ENCODE assay signal across 16 mouse cellular contexts in the genomic region with DNA sequence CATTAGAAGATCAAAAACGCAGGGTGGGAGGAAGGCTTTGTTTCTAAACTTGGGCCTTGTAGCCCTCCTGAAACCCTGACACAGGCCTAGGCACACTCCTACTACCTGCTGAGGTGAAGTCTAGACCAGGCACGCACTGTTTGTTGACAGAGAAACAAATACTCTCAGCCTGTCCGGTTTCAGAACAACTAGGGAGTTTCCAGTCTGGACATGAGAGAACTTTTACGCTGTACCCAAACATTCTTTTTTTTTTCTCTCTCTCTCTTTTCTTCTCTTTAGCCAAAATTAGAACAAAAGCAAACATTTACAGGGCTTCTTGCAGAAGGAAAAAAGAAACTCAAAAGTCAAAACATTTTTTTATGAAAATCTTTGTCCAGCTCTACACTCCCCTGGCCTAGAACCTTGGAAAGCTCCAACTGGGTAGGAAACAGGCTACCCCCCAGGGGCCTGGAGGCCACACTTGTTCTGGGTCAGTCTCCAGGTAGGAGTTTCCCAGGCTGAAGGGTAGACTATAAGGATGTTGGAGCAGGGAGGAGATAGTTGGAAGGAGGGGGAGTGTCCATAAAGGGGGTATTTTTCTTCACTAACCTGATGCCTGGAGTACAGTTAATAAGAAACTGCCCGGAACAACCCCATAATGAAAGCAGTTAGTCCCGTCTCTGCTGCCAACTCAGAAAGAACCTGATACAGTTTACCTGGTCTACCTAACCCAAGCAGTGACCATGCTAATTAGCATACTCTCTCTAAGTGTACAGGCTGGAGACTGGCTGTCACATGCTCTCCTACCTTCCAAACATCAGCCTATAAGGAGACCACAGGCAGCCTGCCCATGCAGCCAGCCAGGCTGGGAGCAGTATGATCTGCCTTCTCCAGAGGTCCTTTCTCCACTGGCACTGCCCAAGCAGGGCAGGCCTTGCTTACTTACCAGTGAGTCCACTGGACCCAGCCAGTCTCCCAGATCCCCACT.
DNase-seq lines count a peak whose midpoint lies in the region; ATAC-seq lines count a peak whose summit lies in the region.
"Had no signal": no experiment of that assay in that cellular context is flagged by ENCODE, and none has a peak within 500 bp of the region (broad histone marks: within the 10 kb centered on the region; RNA-seq: fewer than 3 reads in every experiment).

No protein-coding gene starts in this region.

- no peaks in the 10 kb centered on the region for H3K36me3 ChIP-seq in hindbrain, embryonic 12.5 days
- H3K36me3 ChIP-seq in hindbrain, embryonic 13.5 days, result no peaks in the 10 kb centered on the region
- H3K36me3 ChIP-seq in kidney, embryonic 16.5 days (ENCODE audit: insufficient read depth, low read length), result no peaks in the 10 kb centered on the region
- H3K36me3 ChIP-seq: liver, embryonic 13.5 days had no signal

- WGBS in hindbrain, embryonic 12.5 days, result 80% methylated on average over 6 of the region's 6 CpGs
- 84% methylated on average over 6 of the region's 6 CpGs for WGBS in hindbrain, embryonic 13.5 days
- WGBS in kidney, embryonic 16.5 days, result 42% methylated on average over 6 of the region's 6 CpGs

- H3K27me3 ChIP-seq in hindbrain, embryonic 12.5 days, result no peaks in the 10 kb centered on the region
- H3K27me3 ChIP-seq in hindbrain, embryonic 13.5 days, result no peaks in the 10 kb centered on the region
- no peaks in the 10 kb centered on the region for H3K27me3 ChIP-seq in kidney, embryonic 16.5 days (ENCODE audit: insufficient read depth, low read length)
- H3K27me3 ChIP-seq: liver, embryonic 13.5 days had no signal

- no peaks in the 10 kb centered on the region for H3K9me3 ChIP-seq in hindbrain, embryonic 12.5 days (replicated peaks)
- H3K9me3 ChIP-seq in hindbrain, embryonic 13.5 days, result no peaks in the 10 kb centered on the region
- no peaks in the 10 kb centered on the region for H3K9me3 ChIP-seq in kidney, embryonic 16.5 days (ENCODE audit: low read length)
- H3K9me3 ChIP-seq: liver, embryonic 13.5 days had no signal

- H3K4me2 ChIP-seq in hindbrain, embryonic 12.5 days (replicated peaks), result no peak overlapping the region
- no peak overlapping the region for H3K4me2 ChIP-seq in hindbrain, embryonic 13.5 days
- no peak overlapping the region for H3K4me2 ChIP-seq in kidney, embryonic 16.5 days (replicated peaks; ENCODE audit: low read depth, low read length)
- H3K4me2 ChIP-seq: liver, embryonic 13.5 days had no signal

- no peak overlapping the region for H3K9ac ChIP-seq in hindbrain, embryonic 12.5 days
- no peak overlapping the region for H3K9ac ChIP-seq in hindbrain, embryonic 13.5 days
- no peak overlapping the region for H3K9ac ChIP-seq in kidney, embryonic 16.5 days (replicated peaks; ENCODE audit: low read length)
- H3K9ac ChIP-seq: forebrain, postnatal 0 days; liver, embryonic 13.5 days had no signal

- peak; percentile 21 for DNase-seq in A20 (ENCODE audit: low read depth, low spot score)
- DNase-seq in adipocyte (ENCODE audit: low spot score), result peak; percentile 13
- DNase-seq in right cerebral cortex, postnatal 25 days, result no peak
- no peak for DNase-seq in frontal cortex, postnatal 36 days (ENCODE audit: low spot score in 2 of 2)
- DNase-seq: adrenal gland, adult 2 months; cerebellum, adult 9-11 months; forebrain, postnatal 0 days; liver, embryonic 13.5 days; lung, postnatal 36 days; right cerebral cortex, adult 18-20 months; thymus, postnatal 4 days had no signal

- H3K4me3 ChIP-seq in hindbrain, embryonic 12.5 days, result no peak overlapping the region
- no peak overlapping the region for H3K4me3 ChIP-seq in hindbrain, embryonic 13.5 days
- no peak overlapping the region for H3K4me3 ChIP-seq in kidney, embryonic 16.5 days (ENCODE audit: low read length)
- H3K4me3 ChIP-seq: liver, embryonic 13.5 days had no signal

- ATAC-seq in hindbrain, embryonic 12.5 days (ENCODE audit: low FRiP score), result 0 out of 2 replicates have a peak, but pooled peaks have one; percentile 13
- no peak for ATAC-seq in hindbrain, embryonic 13.5 days (ENCODE audit: low FRiP score)
- ATAC-seq in kidney, embryonic 16.5 days (ENCODE audit: low FRiP score, low TSS enrichment), result peak; percentile 95
- ATAC-seq in erythroblast, adult 5-6 weeks (replicated peaks; ENCODE audit: low FRiP score, poor library complexity, severe bottlenecking), result no peak
- ATAC-seq: forebrain, postnatal 0 days; midbrain, embryonic 16.5 days had no signal

- 0 out of 2 replicates have a peak, but pooled peaks cover 4% of the 10 kb centered on the region for H3K4me1 ChIP-seq in hindbrain, embryonic 12.5 days
- peaks cover 9% of the 10 kb centered on the region for H3K4me1 ChIP-seq in hindbrain, embryonic 13.5 days (replicated peaks)
- H3K4me1 ChIP-seq in kidney, embryonic 16.5 days (ENCODE audit: insufficient read depth, low read length), result peaks cover 38% of the 10 kb centered on the region
- H3K4me1 ChIP-seq: liver, embryonic 13.5 days had no signal

- no peak overlapping the region for H3K27ac ChIP-seq in hindbrain, embryonic 12.5 days
- H3K27ac ChIP-seq in hindbrain, embryonic 13.5 days, result no peak overlapping the region
- H3K27ac ChIP-seq in kidney, embryonic 16.5 days (ENCODE audit: low read length), result peak overlapping the region; percentile 85
- H3K27ac ChIP-seq: liver, embryonic 13.5 days had no signal

Comparison
In these comparisons a context has a peak if more than half of its experiments do, and no peak if none do; other contexts are left out.
1. ATAC-seq: peak in hindbrain, embryonic 12.5 days (single experiment) and kidney, embryonic 16.5 days (single experiment); none in hindbrain, embryonic 13.5 days (single experiment) and erythroblast, adult 5-6 weeks (single experiment).
2. DNase-seq: peak in A20 (single experiment) and adipocyte (single experiment); none in right cerebral cortex, postnatal 25 days (single experiment) and frontal cortex, postnatal 36 days (0 of 2).